Mouse (Mus musculus) gastrocnemius, postnatal 14 days (tissue): Measurements from ENCODE around the gene Ubr4. TPM values are rescaled to one million over a fixed set of nuclear protein-coding genes. Genes with fewer than 3 reads are reported as not detected.
A peak's percentile ranks its signal among the peaks of the same experiment; 100 is the strongest.
"Not testable (repeated sequence)": the region's sequence is repeated elsewhere in the genome, so short reads cannot be mapped to it uniquely, and the experiment has no call there.

Experiments
- DNase-seq: peaks from one replicate; pipeline ENCODE4 v3.0.0; 2021; ENCODE audit warnings: mixed read lengths
- intact Hi-C: fragments of 180-260 bp; cut with DNase I; formaldehyde crosslinking; loops from one replicate; pipeline ENCODE4 v1.15.1; 2025; ENCODE audit warnings: low total_unique reads
- total RNA-seq, 2 experiments: library from RNA; stranded (reverse); gene quantifications; 2 replicates each; pipeline ENCODE4 v1.2.3; 2021

The Ubr4 gene
- total RNA-seq, 2 experiments from 2014 or later, result 71.7 to 73.6 TPM

GRCm38 (mm10) chr4:139345416-139346019 is 6.9 kb upstream of the Ubr4 start:
- DNase-seq, result no peak
- intact Hi-C loops, result no loop called here

GRCm38 (mm10) chr4:139352832-139353231 is 423 bp downstream of the Ubr4 start:
- intact Hi-C loops, result no loop called here
- DNase-seq, result no peak

GRCm38 (mm10) chr4:139357211-139357610 is 4.8 kb downstream of the Ubr4 start:
- intact Hi-C loops, result no loop called here
- DNase-seq, result no peak

- no peak for DNase-seq
- intact Hi-C loops, result no loop called here
Observed at GRCm38 (mm10) chr4:139360761-139361548, 8.5 kb downstream of the Ubr4 start.

GRCm38 (mm10) chr4:139367336-139367735 is 14.9 kb downstream of the Ubr4 start:
- no peak for DNase-seq
- intact Hi-C loops, result no loop called here

DNA sequence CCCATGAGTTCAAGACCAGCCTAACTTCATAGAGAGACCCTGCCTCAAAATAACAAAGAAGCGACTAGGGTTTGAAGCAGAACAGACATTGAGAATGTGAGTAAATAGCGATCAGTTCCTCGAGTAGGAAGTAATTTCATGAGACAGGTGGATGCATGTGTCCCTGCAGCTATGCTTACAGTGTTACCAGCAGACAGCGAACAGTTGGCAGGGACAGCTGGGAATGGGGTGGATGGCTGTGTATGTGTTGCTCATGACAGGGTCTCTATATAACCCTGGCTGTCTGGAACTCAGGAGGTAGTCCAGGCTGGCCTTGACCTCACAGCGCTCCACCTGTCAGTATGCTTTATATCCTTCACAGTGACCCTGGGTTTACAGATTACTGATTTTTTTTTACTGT is 15.6 kb downstream of the Ubr4 start:
- intact Hi-C loops, result no loop called here

GRCm38 (mm10) chr4:139373130-139373529 is 20.7 kb downstream of the Ubr4 start:
- intact Hi-C loops, result no loop called here
- no peak for DNase-seq

More for the DNA sequence above, 15.6 kb downstream of the Ubr4 start:
- no peak for DNase-seq

DNA sequence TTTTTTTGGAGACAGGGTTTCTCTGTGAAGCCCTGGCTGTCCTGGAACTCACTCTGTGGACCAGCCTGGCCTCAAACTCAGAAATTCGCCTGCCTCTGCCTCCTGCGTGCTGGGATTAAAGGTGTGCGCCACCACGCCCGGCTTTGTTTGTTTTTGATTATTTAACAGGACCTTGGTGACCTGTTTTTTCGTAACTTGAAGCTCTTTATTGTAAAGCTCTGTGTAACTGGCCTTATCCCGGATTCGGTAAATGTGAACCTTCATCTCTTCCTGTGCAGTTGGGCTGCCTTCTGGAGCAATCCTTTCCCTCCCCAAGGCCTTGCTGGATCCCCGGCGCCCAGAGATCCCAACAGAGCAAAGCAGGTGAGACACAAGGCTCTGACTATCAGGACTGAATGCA is 21.1 kb downstream of the Ubr4 start:
- no peak for DNase-seq
- intact Hi-C loops, result no loop called here

DNA sequence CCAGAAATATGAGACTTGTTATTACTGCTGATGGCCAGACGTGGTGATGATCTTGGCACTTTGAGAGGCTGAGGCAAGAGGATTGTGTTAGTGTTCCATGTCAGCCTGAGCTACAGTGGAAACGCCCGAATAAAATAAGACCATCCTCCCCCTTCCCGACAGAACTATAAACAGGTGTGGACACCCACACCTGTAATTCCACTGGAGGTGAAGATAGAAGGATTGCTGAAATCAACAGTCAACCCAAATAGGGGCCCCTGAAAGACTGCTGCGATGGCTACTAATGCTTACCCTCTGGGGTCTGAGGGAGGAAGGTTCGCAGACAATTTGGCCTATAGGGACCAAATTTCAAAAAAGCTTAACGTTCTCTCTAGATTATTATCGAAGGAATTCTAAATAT is 27.3 kb downstream of the Ubr4 start:
- intact Hi-C loops, result no loop called here
- no peak for DNase-seq

- DNase-seq, result peak; percentile 99
- intact Hi-C loops, result no loop called here
Observed at GRCm38 (mm10) chr4:139380207-139380748, 27.9 kb downstream of the Ubr4 start.

DNA sequence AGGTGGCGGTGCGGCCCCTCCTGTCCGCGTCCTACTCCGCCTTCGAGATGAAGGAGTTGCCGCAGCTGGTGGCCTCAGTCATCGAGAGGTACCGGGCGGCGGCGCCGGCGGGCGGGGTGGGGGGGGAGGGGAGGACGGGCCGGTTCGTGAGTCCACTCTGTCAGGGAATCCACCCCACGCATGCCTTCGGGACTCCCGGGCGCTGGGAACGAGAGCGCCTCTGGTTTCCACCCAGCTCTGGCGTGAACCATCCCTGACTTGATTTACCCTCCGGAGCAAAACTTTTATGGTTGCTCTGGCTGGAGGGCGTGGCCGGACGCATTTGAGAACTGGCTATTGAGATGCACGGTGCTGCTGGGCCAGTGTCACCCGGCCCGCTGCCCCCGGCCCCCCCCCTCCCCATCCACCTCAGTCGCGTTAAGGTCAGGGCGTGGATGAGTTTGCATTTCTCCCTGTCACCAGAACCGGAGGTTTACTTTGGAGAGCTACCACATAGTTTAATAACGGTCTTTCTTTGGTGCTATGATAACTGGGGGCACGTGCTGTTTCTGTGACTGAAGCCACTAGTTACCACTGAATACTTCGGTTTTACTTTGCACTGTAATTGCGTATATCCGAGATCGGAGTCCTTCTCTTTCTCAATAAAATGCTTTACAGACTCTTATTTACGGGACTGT is 28.5 kb downstream of the Ubr4 start:
- intact Hi-C loops, result no loop called here
- DNase-seq, result no peak

GRCm38 (mm10) chr4:139381452-139381845 is 29.0 kb downstream of the Ubr4 start:
- no peak for DNase-seq
- intact Hi-C loops, result no loop called here

- DNase-seq, result no peak
- intact Hi-C loops, result no loop called here
Observed at GRCm38 (mm10) chr4:139382231-139382630, 29.8 kb downstream of the Ubr4 start.

- not testable (repeated sequence) for DNase-seq
- intact Hi-C loops, result loop anchor here (1.0 kb wide), 1 partner anchor 36 kb away; no protein-coding TSS in a partner anchor
Observed at GRCm38 (mm10) chr4:139385841-139386240, 33.4 kb downstream of the Ubr4 start.

GRCm38 (mm10) chr4:139386869-139387319 is 34.5 kb downstream of the Ubr4 start:
- DNase-seq, result no peak
- intact Hi-C loops, result no loop called here

DNA sequence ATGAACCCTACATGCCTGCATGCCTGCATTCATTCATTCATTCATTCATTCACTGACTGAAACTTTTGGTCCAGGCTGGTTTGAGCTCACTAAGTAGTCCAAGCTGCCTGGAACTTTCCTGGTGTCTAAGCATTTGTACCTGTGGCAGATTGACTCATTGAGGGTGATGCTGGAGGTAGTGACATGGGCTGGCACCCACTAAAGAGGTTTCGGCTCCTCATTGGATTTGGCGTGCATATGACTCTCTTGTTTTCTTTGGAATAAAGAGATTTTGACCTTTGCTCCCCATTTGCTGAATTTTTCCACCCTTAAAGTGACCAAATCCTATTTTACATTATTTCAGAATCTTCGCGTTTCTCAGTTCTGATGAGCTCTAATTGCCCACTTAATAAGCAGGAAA is 37.1 kb downstream of the Ubr4 start:
- no peak for DNase-seq
- intact Hi-C loops, result no loop called here

GRCm38 (mm10) chr4:139395431-139395830 is 43.0 kb downstream of the Ubr4 start:
- no peak for DNase-seq
- intact Hi-C loops, result no loop called here

- intact Hi-C loops, result no loop called here
- no peak for DNase-seq
Observed at GRCm38 (mm10) chr4:139400487-139400886, 48.1 kb downstream of the Ubr4 start.

- intact Hi-C loops, result no loop called here
Observed at GRCm38 (mm10) chr4:139403214-139403613, 50.8 kb downstream of the Ubr4 start.

DNA sequence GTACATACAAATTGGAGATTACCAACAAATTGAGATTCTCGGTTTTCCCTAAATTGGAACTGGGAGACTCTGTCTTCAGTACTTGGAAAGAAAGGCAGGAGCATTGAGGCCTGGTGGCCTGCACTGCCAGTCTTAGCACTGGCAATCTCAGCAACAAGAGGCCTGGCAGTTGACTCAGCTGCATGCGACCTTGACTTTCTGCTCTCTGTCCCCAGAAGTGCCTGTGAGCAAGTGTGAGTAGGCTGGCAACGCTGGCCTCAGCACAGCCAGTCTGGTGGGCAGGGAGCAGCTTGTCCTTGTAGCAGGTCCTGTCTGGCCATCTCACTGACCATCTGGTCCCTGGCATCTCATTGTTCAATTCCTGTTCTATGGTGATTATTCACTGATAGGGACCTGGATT is 58.9 kb downstream of the Ubr4 start:
- no peak for DNase-seq
- intact Hi-C loops, result no loop called here

More at GRCm38 (mm10) chr4:139403214-139403613, 50.8 kb downstream of the Ubr4 start:
- no peak for DNase-seq
